Mouse (Mus musculus) midbrain, embryonic 10.5 days (tissue): ENCODE measurements at regions not wholly inside any gene's neighbourhood (a gene's known extent, or its start where the extent isn't known, plus 50 kb on each side); places are given as distances from the start of the nearest gene placed in this dataset.

Experiments
- DNase-seq: peaks from one replicate; pipeline ENCODE4 v3.0.0-alpha.2; 2017; ENCODE audit warnings: low spot score
- H3K27ac ChIP-seq: fragments of 300-500 bp; sonication (generic); replicated peaks from 2 replicates; pipeline ENCODE4 v1.5.1; 2016; ENCODE audit warnings: mild to moderate bottlenecking
- H3K27me3 ChIP-seq: fragments of 300-500 bp; sonication (generic); 2 replicates; pipeline ENCODE4 v1.6.1; 2016; ENCODE audit warnings: low read depth, mild to moderate bottlenecking; ENCODE audit not compliant: poor library complexity, severe bottlenecking
- H3K36me3 ChIP-seq: fragments of 300-500 bp; sonication (generic); 2 replicates; pipeline ENCODE4 v1.6.1; 2016; ENCODE audit warnings: mild to moderate bottlenecking, moderate library complexity
- H3K4me1 ChIP-seq: fragments of 300-500 bp; sonication (generic); 2 replicates; pipeline ENCODE4 v1.6.1; 2016
- H3K4me3 ChIP-seq: fragments of 300-500 bp; sonication (generic); 2 replicates; pipeline ENCODE4 v1.5.1; 2016; ENCODE audit warnings: mild to moderate bottlenecking, moderate library complexity
- H3K9me3 ChIP-seq: fragments of 300-500 bp; sonication (generic); replicated peaks from 2 replicates; pipeline ENCODE4 v1.6.1; 2016; ENCODE audit warnings: mild to moderate bottlenecking
- WGBS: fragments of 180-500 bp; shearing (Covaris S2); methylation state at CpG from one replicate; pipeline ENCODE4 v1.1.7; 2016; 5-methylcytosine and 5-hydroxymethylcytosine counted together

GRCm38 (mm10) chr2:27812946-27813345 is 73.3 kb upstream of the Col5a1 start:
- H3K27ac ChIP-seq, result no peak overlapping the region
- H3K36me3 ChIP-seq, result no peaks in the 10 kb centered on the region
- H3K27me3 ChIP-seq, result no peaks in the 10 kb centered on the region
- peaks cover 3% of the 10 kb centered on the region; the same call in 1 of the 2 replicates for H3K4me1 ChIP-seq
- no peak for DNase-seq
- no peak overlapping the region for H3K4me3 ChIP-seq
- no peaks in the 10 kb centered on the region for H3K9me3 ChIP-seq
- 82% methylated on average over 3 of the region's 3 CpGs for WGBS

- Histone ChIP-seq H3K27me3 (no peaks in the 10 kb centered on the region), H3K4me3 (no peak overlapping the region), H3K9me3 (no peaks in the 10 kb centered on the region), H3K4me1 (peaks cover 4% of the 10 kb centered on the region; the same call in 1 of the 2 replicates), H3K27ac (no peak overlapping the region), H3K36me3 (no peaks in the 10 kb centered on the region)
- WGBS, result 72% methylated on average over 6 of the region's 6 CpGs
- no peak for DNase-seq
Measured at GRCm38 (mm10) chr2:27813370-27813769, 72.9 kb upstream of the Col5a1 start.

DNA sequence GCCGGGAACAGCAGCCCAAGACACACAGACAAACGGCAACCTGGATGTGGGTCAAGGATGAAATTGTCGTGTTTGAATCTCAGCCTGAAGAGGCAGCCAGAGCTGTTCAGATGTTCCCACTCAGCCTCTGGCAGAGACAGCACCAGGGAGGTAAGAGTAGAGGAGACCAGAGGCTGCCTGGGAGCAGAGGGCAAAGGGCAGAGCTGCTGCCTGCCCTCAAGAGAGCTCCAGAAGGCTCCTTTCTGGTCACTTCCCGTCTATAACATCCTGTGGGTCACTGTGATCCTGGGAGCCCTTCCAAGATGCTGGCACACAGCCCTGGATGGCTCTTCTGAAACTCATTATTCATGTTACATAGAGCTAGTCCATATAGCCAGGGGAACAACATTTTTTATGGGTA is 67.6 kb upstream of the Col5a1 start:
- WGBS, result 66% methylated on average over 4 of the region's 4 CpGs
- DNase-seq, result no peak
- Histone ChIP-seq H3K4me1 (peaks cover 8% of the 10 kb centered on the region; the same call in 1 of the 2 replicates), H3K4me3 (no peak overlapping the region), H3K27ac (no peak overlapping the region), H3K27me3 (no peaks in the 10 kb centered on the region), H3K36me3 (no peaks in the 10 kb centered on the region), H3K9me3 (no peaks in the 10 kb centered on the region)

DNA sequence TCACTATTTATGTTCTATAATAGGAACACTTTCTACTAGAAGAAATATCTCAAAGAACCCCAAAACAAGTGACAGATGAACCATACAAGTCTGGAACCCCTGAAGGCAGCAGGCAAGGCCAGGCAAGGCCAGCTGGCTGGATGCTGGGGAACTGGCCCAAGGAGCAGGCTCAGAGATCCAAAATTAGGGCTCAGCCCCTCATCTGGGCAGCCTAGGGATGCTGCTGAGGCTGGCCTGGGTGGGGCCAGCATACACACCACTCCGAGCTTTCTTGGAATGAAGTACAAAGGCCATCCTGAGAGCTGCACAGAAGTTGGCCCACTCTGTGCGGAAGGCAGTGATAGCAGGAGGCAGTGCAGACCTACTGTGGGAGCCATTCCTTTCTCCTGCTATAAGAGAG is 59.4 kb upstream of the Col5a1 start:
- 87% methylated on average over 2 of the region's 2 CpGs for WGBS
- H3K4me1 ChIP-seq, result no peaks in the 10 kb centered on the region
- H3K27ac ChIP-seq, result no peak overlapping the region
- DNase-seq, result no peak
- H3K27me3 ChIP-seq, result no peaks in the 10 kb centered on the region
- H3K36me3 ChIP-seq, result no peaks in the 10 kb centered on the region
- no peaks in the 10 kb centered on the region for H3K9me3 ChIP-seq
- H3K4me3 ChIP-seq, result no peak overlapping the region

DNA sequence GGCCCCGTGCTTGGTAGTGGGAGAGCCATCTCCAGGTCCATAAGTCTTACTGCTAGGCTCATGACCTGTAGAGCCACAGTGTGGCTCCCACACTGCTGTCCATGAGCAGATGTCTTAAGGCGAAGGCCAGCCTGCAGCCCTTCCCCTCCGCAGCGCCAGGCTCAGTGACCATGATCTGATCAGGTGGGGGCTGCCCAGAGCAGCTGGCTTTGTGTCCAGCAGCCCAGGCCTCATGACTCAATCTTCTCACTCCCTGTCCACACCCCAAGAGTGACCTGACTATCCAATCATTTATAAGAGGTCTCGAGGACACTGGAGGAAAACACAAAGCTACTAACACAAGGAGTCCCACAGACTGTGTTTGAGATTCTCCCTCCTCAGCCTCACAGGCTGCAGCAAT is 58.6 kb upstream of the Col5a1 start:
- Histone ChIP-seq H3K27me3 (no peaks in the 10 kb centered on the region), H3K9me3 (no peaks in the 10 kb centered on the region), H3K4me3 (no peak overlapping the region), H3K4me1 (no peaks in the 10 kb centered on the region), H3K36me3 (no peaks in the 10 kb centered on the region), H3K27ac (no peak overlapping the region)
- no peak for DNase-seq
- 89% methylated on average over 5 of the region's 5 CpGs for WGBS

DNA sequence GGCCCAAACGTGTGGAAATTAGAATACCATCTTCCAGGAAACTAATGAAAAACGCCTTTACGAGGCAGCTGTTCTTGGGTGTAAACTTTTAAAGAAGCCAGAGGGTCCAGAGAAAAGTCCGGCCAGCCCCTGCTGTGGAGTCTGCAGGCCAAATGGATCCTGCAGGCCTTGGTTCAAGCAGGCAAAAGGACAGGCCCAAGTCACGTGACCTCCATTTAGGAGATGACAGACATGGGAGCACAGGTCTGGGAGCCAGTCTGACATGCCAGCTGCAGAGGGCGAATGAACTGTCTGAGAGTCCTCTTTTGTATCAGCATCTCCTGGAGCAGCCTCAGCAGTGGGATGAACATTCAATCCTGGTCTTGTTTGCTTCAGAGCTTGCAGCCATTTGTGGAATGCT is 58.0 kb upstream of the Col5a1 start:
- H3K36me3 ChIP-seq, result no peaks in the 10 kb centered on the region
- no peaks in the 10 kb centered on the region for H3K9me3 ChIP-seq
- H3K4me1 ChIP-seq, result no peaks in the 10 kb centered on the region
- no peak overlapping the region for H3K4me3 ChIP-seq
- H3K27ac ChIP-seq, result no peak overlapping the region
- DNase-seq, result no peak
- no peaks in the 10 kb centered on the region for H3K27me3 ChIP-seq
- WGBS, result 84% methylated on average over 6 of the region's 6 CpGs

DNA sequence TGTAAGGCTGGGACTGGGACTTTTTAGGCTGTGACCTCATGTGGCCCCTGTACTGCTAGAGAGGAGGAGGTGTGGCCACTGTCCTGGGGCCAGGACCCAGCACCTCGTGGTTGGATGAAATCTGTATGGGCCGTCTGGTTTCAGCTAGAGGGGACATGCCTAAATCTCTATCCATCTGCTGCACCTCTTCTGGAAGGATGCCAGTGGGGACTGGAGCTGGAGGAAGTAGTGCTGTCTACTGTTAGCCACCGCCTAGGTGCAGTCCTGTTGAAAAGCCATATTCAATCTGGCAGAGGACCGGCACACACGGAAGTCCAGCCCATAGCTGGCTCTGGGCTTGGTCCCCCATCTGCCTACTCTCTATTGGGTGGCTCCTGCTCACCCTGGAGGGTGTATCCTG is 56.7 kb upstream of the Col5a1 start:
- WGBS, result 78% methylated on average over 5 of the region's 5 CpGs
- peaks cover 6% of the 10 kb centered on the region for H3K4me1 ChIP-seq
- DNase-seq, result no peak
- H3K9me3 ChIP-seq, result no peaks in the 10 kb centered on the region
- no peaks in the 10 kb centered on the region for H3K36me3 ChIP-seq
- H3K27me3 ChIP-seq, result no peaks in the 10 kb centered on the region
- H3K27ac ChIP-seq, result 0 out of 2 replicates have a peak overlapping the region, but pooled peaks have one; percentile 28
- no peak overlapping the region for H3K4me3 ChIP-seq

GRCm38 (mm10) chr2:27834971-27835370 is 51.3 kb upstream of the Col5a1 start:
- Histone ChIP-seq H3K36me3 (no peaks in the 10 kb centered on the region), H3K27me3 (no peaks in the 10 kb centered on the region), H3K4me1 (peaks cover 37% of the 10 kb centered on the region), H3K4me3 (no peak overlapping the region), H3K9me3 (no peaks in the 10 kb centered on the region), H3K27ac (no peak overlapping the region)
- DNase-seq, result no peak
- WGBS, result 86% methylated on average over 4 of the region's 4 CpGs

DNA sequence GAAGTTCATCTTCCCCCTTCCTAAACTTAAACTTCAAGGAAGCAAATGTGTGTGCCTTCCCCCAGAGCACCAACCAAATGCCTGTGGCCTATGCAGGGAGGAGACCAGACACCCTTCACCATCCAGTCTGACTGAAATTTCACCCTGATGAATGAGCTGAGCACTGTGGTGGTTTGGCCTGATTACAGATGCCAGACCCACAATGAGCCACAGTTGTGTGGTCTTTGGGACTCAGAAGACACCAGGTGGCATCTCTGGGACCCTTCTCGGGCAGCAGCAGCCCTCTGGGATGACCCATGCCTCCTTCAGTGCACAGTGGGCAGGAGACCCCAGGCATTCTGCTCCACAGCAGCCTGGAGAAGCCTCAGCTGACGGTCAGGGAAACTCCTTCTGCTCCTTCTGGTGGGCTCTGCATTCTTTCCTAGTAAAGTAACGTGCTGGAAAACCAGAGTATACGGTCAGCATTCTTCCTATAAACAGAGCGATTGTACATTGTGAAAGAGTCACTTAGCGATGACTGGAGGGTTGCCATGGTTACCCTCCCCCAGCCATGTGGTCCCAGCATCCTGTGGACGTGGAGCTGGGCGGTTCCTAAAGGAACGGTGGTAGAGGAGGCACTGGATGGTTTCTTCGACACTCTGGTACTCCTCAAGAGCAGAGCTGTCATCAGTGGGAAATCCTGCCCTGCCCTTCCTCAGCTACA is 50.3 kb upstream of the Col5a1 start:
- DNase-seq, result peak; percentile 24

More for the DNA sequence above, 50.3 kb upstream of the Col5a1 start:
- Histone ChIP-seq H3K36me3 (no peaks in the 10 kb centered on the region), H3K27me3 (no peaks in the 10 kb centered on the region), H3K9me3 (no peaks in the 10 kb centered on the region), H3K4me3 (no peak overlapping the region), H3K27ac (peak overlapping the region; percentile 77), H3K4me1 (peaks cover 37% of the 10 kb centered on the region)
- 60% methylated on average over 10 of the region's 10 CpGs for WGBS
